Mouse (Mus musculus) olfactory bulb, adult 2 months (tissue): Measurements from ENCODE around the gene Cacng3.

Experiments used
- CTCF ChIP-seq: fragments of 200-500 bp; IDR thresholded peaks from 2 replicates; pipeline ENCODE4 v1.5.1; 2012; ENCODE audit warnings: low read depth, mild to moderate bottlenecking, low read length, moderate library complexity; ENCODE audit not compliant: insufficient read depth
- POLR2A ChIP-seq: fragments of 200-500 bp; IDR thresholded peaks from 2 replicates; pipeline ENCODE4 v1.6.1; 2012; ENCODE audit warnings: mild to moderate bottlenecking, low read depth, low read length, moderate library complexity; ENCODE audit not compliant: insufficient read depth

DNA sequence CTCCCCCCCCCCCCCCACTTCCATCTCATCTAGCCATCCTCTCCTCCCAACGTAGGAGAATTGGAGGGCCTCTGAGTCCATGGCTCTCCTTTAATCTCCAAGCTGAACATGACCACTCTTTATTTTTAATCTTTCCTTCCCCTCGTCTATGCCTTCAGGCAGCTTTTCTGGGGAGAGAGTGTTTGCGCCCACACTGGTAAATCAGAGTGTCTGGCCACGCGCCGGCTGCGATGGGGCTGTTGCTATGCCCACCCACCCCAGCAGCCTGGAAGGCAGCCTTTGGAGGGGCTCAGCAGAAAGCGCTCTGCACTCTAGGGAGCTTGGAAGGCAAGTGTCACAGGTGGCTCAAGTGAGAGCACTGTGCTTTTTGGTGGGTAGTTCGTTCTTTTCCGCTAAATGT is 21.0 kb upstream of the Cacng3 start:
- TF ChIP-seq CTCF (no peak), POLR2A (no peak)
